Mouse (Mus musculus): ENCODE measurements around the gene Iqgap3.

DNA sequence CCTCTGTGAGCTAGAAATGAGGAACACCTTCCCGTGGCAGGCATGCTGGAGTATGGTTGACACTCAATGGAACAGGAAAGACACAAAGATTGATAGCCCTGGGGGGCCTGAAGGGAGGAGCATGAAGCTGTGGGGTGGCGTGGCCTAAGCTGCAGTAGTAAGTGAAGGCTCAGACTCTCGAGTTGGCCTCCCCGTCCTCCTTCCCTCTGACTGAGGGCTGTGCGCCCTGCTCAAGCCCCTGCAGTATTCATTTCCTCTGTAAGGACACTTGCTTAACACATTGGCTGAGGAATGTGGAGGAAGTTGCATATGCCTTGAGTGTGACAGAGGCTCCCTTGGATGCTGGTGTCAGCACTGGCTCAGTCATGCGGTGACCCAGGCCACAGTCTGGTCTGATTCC is 20.8 kb downstream of the Iqgap3 start:
- TF ChIP-seq CTCF (conservative IDR thresholded peaks at IDR 0.05; ENCODE audit: low read length) (no peak), POU5F1 (IDR thresholded peaks at IDR 0.05; ENCODE audit: borderline replicate concordance, low read length) (no peak), NANOG (IDR thresholded peaks at IDR 0.05; ENCODE audit: borderline replicate concordance, low read length) (no peak)
